Mouse (Mus musculus): ENCODE results near the gene Selenoo. TPM values are rescaled to one million over a fixed set of nuclear protein-coding genes. Genes with fewer than 3 reads are reported as not detected.

The Selenoo gene
- total RNA-seq, 2 experiments from 2014 or later = 29.8 to 29.9 TPM

GRCm38 (mm10) chr15:89148496-89149270 is 59.8 kb downstream of the Selenoo start:
- DNase-seq = no peak

GRCm38 (mm10) chr15:89149271-89150040 is 60.6 kb downstream of the Selenoo start, which contains the start of gene Mapk11:
Gene Mapk11 (minus strand): TSS chr15:89149628.
- peak; percentile 57 for DNase-seq

Other genes starting within 250 kb of the Selenoo start
- gene Pim3, start 226.9 kb upstream of the Selenoo start, total RNA-seq (2021) = 10 to 100 TPM; 41.2 to 76.8 TPM
- not detected for gene Ttll8, start 134.7 kb upstream of the Selenoo start, total RNA-seq (2021)
- gene Mlc1, start 110.1 kb upstream of the Selenoo start, total RNA-seq (2021) = under 1 TPM in 1 of 2 experiments, not detected in 1; 0.09 TPM
- gene Mov10l1, start 106.2 kb upstream of the Selenoo start, total RNA-seq (2021) = not detected
- gene Panx2, start 29.4 kb upstream of the Selenoo start, total RNA-seq (2021) = 1 to 10 TPM; 1.5 to 1.9 TPM
- 10 to 100 TPM; 42.9 to 48.5 TPM for gene Trabd, start 14.0 kb upstream of the Selenoo start, total RNA-seq (2021)
- 10 to 100 TPM; 13.5 to 18.6 TPM for gene Tubgcp6, start 34.0 kb downstream of the Selenoo start, total RNA-seq (2021)
- gene Hdac10, start 39.6 kb downstream of the Selenoo start, total RNA-seq (2021) = 10 to 100 TPM; 10.5 to 17.8 TPM
- 10 to 100 TPM; 10.1 to 19.3 TPM for gene Mapk12, start 51.6 kb downstream of the Selenoo start, total RNA-seq (2021)
- gene Mapk11, start 60.5 kb downstream of the Selenoo start, total RNA-seq (2021) = 1 to 10 TPM; 5.1 to 7.3 TPM
- 100 to 1,000 TPM in 1 of 2 experiments, 10 to 100 TPM in 1; 96.8 to 105 TPM for gene Plxnb2, start 91.7 kb downstream of the Selenoo start, total RNA-seq (2021)
- 1 to 10 TPM; 4.7 to 7.4 TPM for gene Dennd6b, start 107.4 kb downstream of the Selenoo start, total RNA-seq (2021)
- 10 to 100 TPM; 41.8 to 52.0 TPM for gene Ppp6r2, start 122.5 kb downstream of the Selenoo start, total RNA-seq (2021)
- 10 to 100 TPM; 80.3 to 85.7 TPM for gene Sbf1, start 226.2 kb downstream of the Selenoo start, total RNA-seq (2021)
- gene Adm2, start 233.6 kb downstream of the Selenoo start, total RNA-seq (2021) = not detected
- 1 to 10 TPM; 1.8 to 3.3 TPM for gene Miox, start 245.3 kb downstream of the Selenoo start, total RNA-seq (2021)

Measured in adrenal gland, postnatal 10 days (tissue).